Mouse (Mus musculus) hindbrain, embryonic 11.5 days (tissue): ENCODE data around the gene Spock1. TPM values are rescaled to one million over a fixed set of nuclear protein-coding genes. Genes with fewer than 3 reads are reported as not detected.

Experiments used
- ATAC-seq: fragments of 200-750 bp; cut with Nextera tagmentation; 2 replicates; pipeline ENCODE4 v1.8.0; 2017; ENCODE audit warnings: mild to moderate bottlenecking, moderate TSS enrichment, moderate library complexity; ENCODE audit not compliant: low FRiP score
- DNase-seq: peaks from one replicate; pipeline ENCODE4 v3.0.0-alpha.2; 2015; ENCODE audit warnings: low spot score
- H3K27ac ChIP-seq: fragments of 300-500 bp; sonication (generic); 2 replicates; pipeline ENCODE4 v1.5.1; 2014; ENCODE audit warnings: mild to moderate bottlenecking, low read depth, low read length
- H3K27me3 ChIP-seq: fragments of 300-500 bp; sonication (generic); 2 replicates; pipeline ENCODE4 v1.6.1; 2014; ENCODE audit warnings: mild to moderate bottlenecking, low read length, moderate library complexity, mixed read lengths; ENCODE audit not compliant: control insufficient read depth, insufficient read depth
- H3K36me3 ChIP-seq: fragments of 300-500 bp; sonication (generic); 2 replicates; pipeline ENCODE4 v1.6.1; 2014; ENCODE audit warnings: mild to moderate bottlenecking, low read length, moderate library complexity, mixed read lengths; ENCODE audit not compliant: control insufficient read depth, insufficient read depth
- H3K4me1 ChIP-seq: fragments of 300-500 bp; sonication (generic); replicated peaks from 2 replicates; pipeline ENCODE4 v1.6.1; 2014; ENCODE audit warnings: low read length, mixed read lengths; ENCODE audit not compliant: control insufficient read depth, insufficient read depth
- H3K4me2 ChIP-seq: fragments of 300-500 bp; sonication (generic); replicated peaks from 2 replicates; pipeline ENCODE4 v1.6.1; 2014; ENCODE audit warnings: mild to moderate bottlenecking, low read depth, low read length
- H3K4me3 ChIP-seq: fragments of 300-500 bp; sonication (generic); 2 replicates; pipeline ENCODE4 v1.5.1; 2014; ENCODE audit warnings: low read depth, low read length
- H3K9ac ChIP-seq: fragments of 300-500 bp; sonication (generic); 2 replicates; pipeline ENCODE4 v1.6.1; 2014; ENCODE audit warnings: low read depth, low read length
- H3K9me3 ChIP-seq: fragments of 300-500 bp; sonication (generic); 2 replicates; pipeline ENCODE4 v1.6.1; 2016; ENCODE audit warnings: low read length; ENCODE audit not compliant: control insufficient read depth
- WGBS: fragments of 180-500 bp; shearing (Covaris S2); extraction: QIAGEN DNeasy Blood & Tissue Kit; methylation state at CpG from one replicate; pipeline ENCODE4 v1.1.7; 2014; 5-methylcytosine and 5-hydroxymethylcytosine counted together
- polyA plus RNA-seq: library from polyadenylated mRNA; unstranded; fragments of >200 nt; fragmentation: Nextera tagmentation; extraction: Ambion mirVana; gene quantifications from 2 replicates; pipeline ENCODE4 v1.2.1, GENCODE M21; 2014

Gene Spock1
- polyA plus RNA-seq, 1 experiment from 2014 or later = 17.0 TPM

DNA sequence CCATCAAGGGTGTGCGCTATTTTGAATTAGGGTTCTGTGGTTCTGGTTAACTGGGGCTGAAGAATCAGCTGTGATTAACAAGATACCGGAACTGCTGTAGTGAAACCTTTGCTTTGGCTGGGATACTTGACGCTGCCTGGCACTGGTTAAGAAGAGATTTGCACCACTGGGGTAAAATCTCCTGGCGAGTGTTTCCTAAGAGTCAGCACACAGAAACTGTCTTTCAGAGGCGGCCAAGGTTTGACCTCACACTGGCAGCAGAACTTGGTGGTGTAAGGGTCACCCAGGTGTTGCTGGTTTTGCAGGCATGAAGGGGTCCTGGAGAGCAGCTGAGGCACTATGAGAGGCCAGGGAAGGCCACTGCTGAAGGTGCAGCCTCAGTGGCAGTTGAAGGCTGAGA lies 489.4 kb downstream of the Spock1 start:
- H3K4me1 ChIP-seq = no peaks in the 10 kb centered on the region
- H3K27me3 ChIP-seq = no peaks in the 10 kb centered on the region
- no peak overlapping the region for H3K4me3 ChIP-seq
- H3K36me3 ChIP-seq = no peaks in the 10 kb centered on the region
- WGBS = 87% methylated on average over 5 of the region's 5 CpGs
- no peak overlapping the region for H3K4me2 ChIP-seq
- H3K9ac ChIP-seq = no peak overlapping the region
- DNase-seq = no peak
- H3K27ac ChIP-seq = no peak overlapping the region
- no peaks in the 10 kb centered on the region for H3K9me3 ChIP-seq
- no peak for ATAC-seq

DNA sequence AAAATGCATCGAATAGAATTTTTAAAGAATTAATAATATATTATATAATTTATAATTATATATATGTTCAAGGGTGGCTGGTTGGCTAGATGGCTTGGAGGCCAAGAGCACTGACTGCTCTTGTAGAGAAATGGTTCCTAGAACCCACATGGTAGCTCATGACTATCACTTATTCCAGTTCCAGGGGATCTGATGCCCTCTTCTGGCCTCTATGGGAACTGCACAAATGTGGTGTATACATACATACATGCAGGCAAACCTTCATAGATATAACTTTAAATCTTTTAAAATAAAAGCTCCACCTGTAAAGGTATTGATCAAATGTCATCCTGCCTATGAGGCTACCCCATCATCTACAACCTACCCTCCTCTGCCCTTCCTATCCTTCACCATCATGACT lies 493.4 kb downstream of the Spock1 start:
- DNase-seq (no peak), ATAC-seq (no peak)
- Histone ChIP-seq H3K9ac (no peak overlapping the region), H3K36me3 (no peaks in the 10 kb centered on the region), H3K4me2 (no peak overlapping the region), H3K9me3 (no peaks in the 10 kb centered on the region), H3K4me1 (no peaks in the 10 kb centered on the region), H3K27me3 (no peaks in the 10 kb centered on the region), H3K4me3 (no peak overlapping the region), H3K27ac (no peak overlapping the region)
- 94% methylated on average over 1 of the region's 1 CpGs for WGBS

DNA sequence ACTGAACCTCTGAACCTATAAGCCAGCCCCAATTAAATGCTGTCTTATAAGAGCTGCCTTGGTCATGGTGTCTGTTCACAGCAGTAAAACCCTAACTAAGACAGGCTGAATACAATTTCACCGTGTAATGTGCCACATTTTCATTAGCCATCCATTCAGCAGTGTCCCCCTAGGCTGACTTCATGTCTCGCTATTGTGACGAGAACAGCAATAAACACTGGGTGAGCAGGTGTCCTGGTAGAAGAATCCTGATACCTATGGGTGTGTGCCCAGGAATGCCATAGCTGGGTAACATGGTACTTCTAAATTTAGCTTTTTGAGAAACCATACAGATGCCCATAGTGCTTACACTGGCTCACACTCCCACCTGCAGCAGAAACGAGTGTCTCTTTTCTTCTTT lies 500.5 kb downstream of the Spock1 start:
- no peak overlapping the region for H3K4me3 ChIP-seq
- no peak overlapping the region for H3K27ac ChIP-seq
- H3K36me3 ChIP-seq = no peaks in the 10 kb centered on the region
- no peaks in the 10 kb centered on the region for H3K9me3 ChIP-seq
- H3K27me3 ChIP-seq = no peaks in the 10 kb centered on the region
- no peak overlapping the region for H3K4me2 ChIP-seq
- no peaks in the 10 kb centered on the region for H3K4me1 ChIP-seq
- WGBS = 78% methylated on average over 4 of the region's 4 CpGs
- DNase-seq = no peak
- no peak overlapping the region for H3K9ac ChIP-seq
- no peak for ATAC-seq

DNA sequence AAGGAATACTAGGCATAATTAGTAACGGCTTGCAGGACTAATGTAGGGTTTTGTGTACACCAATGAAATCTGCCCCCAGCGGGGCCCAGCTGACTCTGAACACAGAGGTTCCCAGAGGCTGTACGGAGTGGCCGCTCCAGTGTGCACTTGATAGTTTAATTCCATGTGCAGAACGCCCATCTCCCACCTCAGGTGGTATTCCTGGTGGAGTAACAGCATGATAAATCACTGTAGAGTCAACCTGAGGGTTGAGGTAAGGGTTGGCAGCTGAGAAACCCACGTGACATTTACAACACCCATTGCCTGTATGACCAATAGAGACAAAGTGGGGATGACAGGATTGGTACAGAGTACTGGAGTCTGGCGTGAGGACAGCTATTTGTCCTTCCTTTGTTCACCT lies 505.7 kb downstream of the Spock1 start:
- no peak for DNase-seq
- no peaks in the 10 kb centered on the region for H3K9me3 ChIP-seq
- no peaks in the 10 kb centered on the region for H3K4me1 ChIP-seq
- no peaks in the 10 kb centered on the region for H3K27me3 ChIP-seq
- no peak overlapping the region for H3K27ac ChIP-seq
- H3K4me3 ChIP-seq = no peak overlapping the region
- WGBS = 87% methylated on average over 7 of the region's 7 CpGs
- no peak for ATAC-seq
- no peak overlapping the region for H3K9ac ChIP-seq
- H3K4me2 ChIP-seq = no peak overlapping the region
- no peaks in the 10 kb centered on the region for H3K36me3 ChIP-seq

DNA sequence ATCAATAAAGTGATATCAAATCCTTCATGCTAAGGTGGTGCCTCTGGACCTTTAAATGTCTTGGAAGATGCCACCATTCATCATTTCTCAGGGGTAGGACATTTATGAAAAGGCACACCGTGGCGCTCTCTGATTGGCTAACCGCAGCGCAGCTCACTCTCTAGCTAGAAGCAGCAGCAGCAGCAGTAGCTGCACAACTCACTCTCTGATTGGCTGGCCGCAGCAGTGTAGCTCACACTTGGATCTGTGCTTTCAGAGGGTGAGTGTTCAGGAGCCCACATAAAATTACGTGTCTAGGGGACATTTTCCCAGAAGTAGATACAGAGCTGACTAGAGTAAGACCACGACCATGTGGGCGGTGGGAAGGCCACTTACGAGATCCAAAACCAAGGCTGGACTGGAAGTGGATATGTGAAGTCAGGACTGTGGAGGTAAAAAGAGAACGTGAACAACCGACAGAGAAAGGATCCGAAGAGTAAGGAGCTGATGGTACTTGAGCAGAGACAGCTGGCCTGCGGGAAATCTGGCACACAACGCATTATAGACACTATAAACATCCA lies 535.9 kb downstream of the Spock1 start:
- no peaks in the 10 kb centered on the region for H3K36me3 ChIP-seq
- H3K9ac ChIP-seq = no peak overlapping the region
- H3K4me1 ChIP-seq = no peaks in the 10 kb centered on the region
- H3K27me3 ChIP-seq = no peaks in the 10 kb centered on the region
- no peak overlapping the region for H3K4me2 ChIP-seq
- no peak overlapping the region for H3K4me3 ChIP-seq
- 93% methylated on average over 14 of the region's 14 CpGs for WGBS
- ATAC-seq (no peak), DNase-seq (no peak)
- H3K9me3 ChIP-seq = no peaks in the 10 kb centered on the region
- no peak overlapping the region for H3K27ac ChIP-seq

Other genes starting within 250 kb of the Spock1 start
- 3.8 and 3.9 TPM in 2 replicates for gene Klhl3, start 205.3 kb upstream of the Spock1 start, polyA plus RNA-seq
- gene Hnrnpa0, start 220.2 kb upstream of the Spock1 start, polyA plus RNA-seq = 56.9 and 61.9 TPM in 2 replicates
- gene Idnk, start 249.3 kb upstream of the Spock1 start, polyA plus RNA-seq = 57.8 and 62.7 TPM in 2 replicates